Mouse (Mus musculus): Measurements from ENCODE around the gene Ifngr1. TPM values are rescaled to one million over a fixed set of nuclear protein-coding genes. Genes with fewer than 3 reads are reported as not detected.

The Ifngr1 gene
- polyA plus RNA-seq, 1 experiment from 2014 or later, result 72.9 TPM

DNA sequence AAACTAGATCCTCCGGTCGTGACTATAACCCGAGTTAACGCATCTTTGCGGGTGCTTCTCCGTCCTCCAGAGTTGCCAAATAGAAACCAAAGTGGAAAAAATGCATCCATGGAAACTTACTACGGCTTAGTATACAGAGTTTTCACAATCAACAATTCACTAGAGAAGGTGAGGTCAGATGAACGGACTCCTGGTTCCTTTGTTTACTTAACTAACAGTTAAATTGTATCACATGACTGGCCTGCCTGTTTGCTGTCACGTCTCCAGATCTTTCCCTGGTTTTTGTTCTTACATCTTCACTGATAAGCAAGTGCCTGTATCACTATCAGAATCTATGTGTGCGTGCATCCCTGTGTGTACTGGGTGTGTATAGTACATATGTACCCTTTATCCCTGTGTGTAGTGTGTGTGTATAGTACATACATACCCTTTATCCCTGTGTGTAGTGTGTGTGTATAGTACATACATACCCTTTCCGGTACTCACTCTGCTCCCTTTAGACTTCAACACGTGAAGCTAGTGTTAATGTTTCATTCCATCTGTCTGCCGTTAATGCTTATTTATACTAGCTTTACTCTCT lies 40.0 kb downstream of the Ifngr1 start:
- H3K4me3 ChIP-seq (ENCODE audit: low read depth, low read length), result no peak overlapping the region
- H3K4me2 ChIP-seq (replicated peaks; ENCODE audit: low read depth), result 0 out of 2 replicates have a peak overlapping the region, but pooled peaks have one; percentile 19
- H3K9me3 ChIP-seq (ENCODE audit: control insufficient read depth, low read length), result no peaks in the 10 kb centered on the region
- H3K4me1 ChIP-seq (replicated peaks; ENCODE audit: control insufficient read depth, insufficient read depth), result no peaks in the 10 kb centered on the region
- no peaks in the 10 kb centered on the region for H3K36me3 ChIP-seq (ENCODE audit: control insufficient read depth, insufficient read depth, low read length)
- ATAC-seq (ENCODE audit: low FRiP score, low TSS enrichment) (peak; percentile 47), DNase-seq (ENCODE audit: low spot score) (no peak)
- WGBS, result 24% methylated on average over 13 of the region's 13 CpGs
- no peak overlapping the region for H3K9ac ChIP-seq (ENCODE audit: low read length)
- no peak overlapping the region for H3K27ac ChIP-seq (replicated peaks)
- TF ChIP-seq CTCF (IDR thresholded peaks at IDR 0.05; ENCODE audit: low read depth), result no peak
- TF ChIP-seq EP300 (optimal IDR thresholded peaks at IDR 0.05), result no peak
- no peaks in the 10 kb centered on the region for H3K27me3 ChIP-seq (ENCODE audit: control insufficient read depth, insufficient read depth, low read length)

DNA sequence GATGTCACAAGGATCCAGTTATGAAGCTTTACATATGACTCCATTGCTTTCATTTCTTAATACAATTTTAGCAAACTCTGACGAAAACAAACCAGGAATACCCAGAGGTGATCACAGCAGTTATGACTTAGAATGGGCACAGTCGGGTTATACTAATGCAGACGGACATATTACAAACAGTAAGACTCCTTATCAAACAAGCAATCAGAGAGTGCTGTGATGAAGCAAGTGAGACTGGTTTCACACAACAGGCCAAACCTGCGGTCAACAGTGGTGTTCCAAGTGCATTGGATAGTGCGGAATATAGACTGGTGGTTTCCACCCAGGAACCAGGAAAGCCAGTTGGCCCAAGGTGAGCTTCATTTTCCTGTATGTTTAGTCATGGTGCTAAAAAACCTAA lies 47.1 kb downstream of the Ifngr1 start:
- Histone ChIP-seq H3K4me1 (replicated peaks; ENCODE audit: control insufficient read depth, insufficient read depth) (no peaks in the 10 kb centered on the region), H3K27ac (replicated peaks) (no peak overlapping the region), H3K9me3 (ENCODE audit: control insufficient read depth, low read length) (no peaks in the 10 kb centered on the region), H3K4me2 (replicated peaks; ENCODE audit: low read depth) (no peak overlapping the region), H3K27me3 (ENCODE audit: control insufficient read depth, insufficient read depth, low read length) (no peaks in the 10 kb centered on the region), H3K4me3 (ENCODE audit: low read depth, low read length) (no peak overlapping the region), H3K9ac (ENCODE audit: low read length) (no peak overlapping the region), H3K36me3 (ENCODE audit: control insufficient read depth, insufficient read depth, low read length) (no peaks in the 10 kb centered on the region)
- peak; percentile 70 for ATAC-seq (ENCODE audit: low FRiP score, low TSS enrichment)
- no peak for DNase-seq (ENCODE audit: low spot score)
- WGBS, result 76% methylated on average over 5 of the region's 5 CpGs
- peak; percentile 36 for TF ChIP-seq EP300 (optimal IDR thresholded peaks at IDR 0.05)
- no peak for TF ChIP-seq CTCF (IDR thresholded peaks at IDR 0.05; ENCODE audit: low read depth)

DNA sequence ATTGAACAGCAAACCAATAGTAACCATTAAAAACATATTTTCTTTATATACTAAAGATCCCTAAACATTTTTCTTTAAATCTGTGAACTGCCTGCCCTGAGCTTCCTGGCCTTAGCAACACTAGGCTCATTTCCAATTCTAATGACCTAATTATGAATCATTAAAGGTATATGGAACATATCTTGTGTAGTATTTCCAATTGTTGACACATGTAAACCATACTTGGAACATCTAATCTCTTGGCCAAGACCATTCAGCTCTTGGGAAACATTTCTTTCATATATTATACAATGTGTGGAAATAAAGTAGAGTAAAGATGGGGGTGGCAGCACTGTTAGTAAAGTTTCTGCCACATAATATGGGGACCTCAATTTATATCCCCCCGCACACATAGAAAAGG lies 47.9 kb downstream of the Ifngr1 start:
- H3K36me3 ChIP-seq (ENCODE audit: control insufficient read depth, insufficient read depth, low read length), result no peaks in the 10 kb centered on the region
- WGBS, result 97% methylated on average over 1 of the region's 1 CpGs
- no peak overlapping the region for H3K9ac ChIP-seq (ENCODE audit: low read length)
- H3K4me3 ChIP-seq (ENCODE audit: low read depth, low read length), result no peak overlapping the region
- H3K27me3 ChIP-seq (ENCODE audit: control insufficient read depth, insufficient read depth, low read length), result no peaks in the 10 kb centered on the region
- no peak overlapping the region for H3K27ac ChIP-seq (replicated peaks)
- DNase-seq (ENCODE audit: low spot score) (no peak), ATAC-seq (ENCODE audit: low FRiP score, low TSS enrichment) (peak; percentile 80)
- no peak overlapping the region for H3K4me2 ChIP-seq (replicated peaks; ENCODE audit: low read depth)
- TF ChIP-seq EP300 (optimal IDR thresholded peaks at IDR 0.05) (no peak), CTCF (IDR thresholded peaks at IDR 0.05; ENCODE audit: low read depth) (no peak)
- H3K9me3 ChIP-seq (ENCODE audit: control insufficient read depth, low read length), result no peaks in the 10 kb centered on the region
- H3K4me1 ChIP-seq (replicated peaks; ENCODE audit: control insufficient read depth, insufficient read depth), result no peaks in the 10 kb centered on the region

DNA sequence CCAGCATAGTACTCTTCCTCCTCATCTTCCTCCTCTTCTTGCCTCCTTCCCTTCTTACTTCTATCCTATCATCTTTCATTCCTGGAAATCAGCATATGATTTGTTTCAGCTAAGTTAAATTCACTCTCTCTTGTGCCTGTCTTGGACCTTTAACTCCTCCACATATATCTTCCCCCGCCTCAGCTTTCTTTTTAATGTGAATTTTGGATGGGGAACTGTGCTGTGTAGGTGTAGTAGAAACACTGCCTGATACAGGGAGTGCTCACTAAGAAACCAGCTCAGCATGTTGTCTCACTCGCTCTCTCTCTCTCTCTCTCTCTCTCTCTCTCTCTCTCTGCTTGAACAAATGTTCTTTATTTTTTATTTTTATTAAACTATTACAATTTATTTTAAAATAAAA lies 53.4 kb downstream of the Ifngr1 start:
- WGBS, result 78% methylated on average over 2 of the region's 2 CpGs
- H3K4me3 ChIP-seq (ENCODE audit: low read depth, low read length), result no peak overlapping the region
- no peak overlapping the region for H3K9ac ChIP-seq (ENCODE audit: low read length)
- DNase-seq (ENCODE audit: low spot score), result no peak
- TF ChIP-seq EP300 (optimal IDR thresholded peaks at IDR 0.05) (no peak), CTCF (IDR thresholded peaks at IDR 0.05; ENCODE audit: low read depth) (no peak)
- no peak for ATAC-seq (ENCODE audit: low FRiP score, low TSS enrichment)
- no peaks in the 10 kb centered on the region for H3K4me1 ChIP-seq (replicated peaks; ENCODE audit: control insufficient read depth, insufficient read depth)
- no peak overlapping the region for H3K4me2 ChIP-seq (replicated peaks; ENCODE audit: low read depth)
- no peaks in the 10 kb centered on the region for H3K9me3 ChIP-seq (ENCODE audit: control insufficient read depth, low read length)
- no peaks in the 10 kb centered on the region for H3K27me3 ChIP-seq (ENCODE audit: control insufficient read depth, insufficient read depth, low read length)
- no peaks in the 10 kb centered on the region for H3K36me3 ChIP-seq (ENCODE audit: control insufficient read depth, insufficient read depth, low read length)
- no peak overlapping the region for H3K27ac ChIP-seq (replicated peaks)

DNA sequence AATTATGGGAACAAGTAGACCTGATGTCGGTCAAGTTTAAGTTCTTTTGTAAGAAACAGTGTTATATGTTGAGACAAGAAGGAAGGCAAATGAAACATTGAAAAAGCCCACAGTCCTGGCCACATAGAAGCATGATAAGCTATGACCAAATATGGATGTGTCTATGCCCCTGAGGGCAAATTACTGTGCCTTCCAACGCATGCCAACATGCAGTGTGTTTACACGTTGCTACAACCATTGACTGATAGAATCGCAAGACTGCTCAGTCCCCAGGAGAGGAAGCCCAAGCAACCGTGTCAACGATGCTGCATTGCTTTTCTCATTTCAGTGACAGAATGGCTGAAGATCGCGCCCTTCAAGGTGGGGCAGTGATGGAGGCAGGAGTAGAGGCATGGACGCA lies 65.7 kb downstream of the Ifngr1 start:
- Histone ChIP-seq H3K4me1 (replicated peaks; ENCODE audit: control insufficient read depth, insufficient read depth) (no peaks in the 10 kb centered on the region), H3K9ac (ENCODE audit: low read length) (no peak overlapping the region), H3K4me2 (replicated peaks; ENCODE audit: low read depth) (no peak overlapping the region), H3K4me3 (ENCODE audit: low read depth, low read length) (no peak overlapping the region), H3K36me3 (ENCODE audit: control insufficient read depth, insufficient read depth, low read length) (no peaks in the 10 kb centered on the region), H3K27ac (replicated peaks) (no peak overlapping the region), H3K9me3 (ENCODE audit: control insufficient read depth, low read length) (no peaks in the 10 kb centered on the region), H3K27me3 (ENCODE audit: control insufficient read depth, insufficient read depth, low read length) (no peaks in the 10 kb centered on the region)
- DNase-seq (ENCODE audit: low spot score) (no peak), ATAC-seq (ENCODE audit: low FRiP score, low TSS enrichment) (no peak)
- WGBS, result 84% methylated on average over 9 of the region's 9 CpGs
- TF ChIP-seq CTCF (IDR thresholded peaks at IDR 0.05; ENCODE audit: low read depth), result no peak
- TF ChIP-seq EP300 (optimal IDR thresholded peaks at IDR 0.05), result no peak

Other genes with a start within 250 kb of the Ifngr1 start
- gene Olig3, start 235.4 kb upstream of the Ifngr1 start, polyA plus RNA-seq (2015; fragmentation: Nextera tagmentation; extraction: Ambion mirVana), result 0.05 TPM in 1 of 2 replicates, not detected in the other
- not detected in 2 replicates for gene Il22ra2, start 30.0 kb downstream of the Ifngr1 start, polyA plus RNA-seq (2015; fragmentation: Nextera tagmentation; extraction: Ambion mirVana)
- gene Il20ra, start 120.6 kb downstream of the Ifngr1 start, polyA plus RNA-seq (2015; fragmentation: Nextera tagmentation; extraction: Ambion mirVana), result 0.33 and 0.36 TPM in 2 replicates

Data from stomach, postnatal 0 days (tissue).